Mouse (Mus musculus): ENCODE results near the gene Fbxo40. TPM values are rescaled to one million over a fixed set of nuclear protein-coding genes. Genes with fewer than 3 reads are reported as not detected.
A peak's percentile ranks its signal among the peaks of the same experiment; 100 is the strongest.

Gene Fbxo40
- 0.08 and 0.15 TPM in 2 replicates for polyA plus RNA-seq (2015; fragmentation: Nextera tagmentation; extraction: Ambion mirVana)

GRCm38 (mm10) chr16:36989999-36990625, at the start of gene Fbxo40:
Fbxo40 (minus strand) TSS chr16:36990467.
- H3K9ac ChIP-seq: no peak within 1 kb of the TSS
- H3K36me3 ChIP-seq: no peaks in the 10 kb centered on the region
- peak; percentile 34; the same call in 1 of the 2 replicates for ATAC-seq (ENCODE audit: low FRiP score, low read depth)
- WGBS: 63% methylated on average over 18 of the region's 18 CpGs
- H3K4me1 ChIP-seq: peaks cover 4% of the 10 kb centered on the region; the same call in 1 of the 2 replicates
- no peaks in the 10 kb centered on the region for H3K9me3 ChIP-seq
- no peak within 1 kb of the TSS for H3K27ac ChIP-seq
- H3K4me3 ChIP-seq: no peak within 1 kb of the TSS
- no peaks in the 10 kb centered on the region for H3K27me3 ChIP-seq
- H3K4me2 ChIP-seq (replicated peaks): peak within 1 kb of the TSS; percentile 17

- Histone ChIP-seq H3K27me3 (no peaks in the 10 kb centered on the region), H3K4me1 (no peaks in the 10 kb centered on the region), H3K9ac (no peak overlapping the region), H3K9me3 (no peaks in the 10 kb centered on the region), H3K4me2 (replicated peaks) (no peak overlapping the region), H3K36me3 (peaks cover 29% of the 10 kb centered on the region), H3K27ac (no peak overlapping the region), H3K4me3 (no peak overlapping the region)
- 96% methylated on average over 8 of the region's 8 CpGs for WGBS
- ATAC-seq (ENCODE audit: low FRiP score, low read depth): no peak
Measured at GRCm38 (mm10) chr16:37034751-37035150, 44.5 kb upstream of the Fbxo40 start.

- WGBS: 77% methylated on average over 3 of the region's 3 CpGs
- Histone ChIP-seq H3K27me3 (no peaks in the 10 kb centered on the region), H3K4me1 (no peaks in the 10 kb centered on the region), H3K9ac (no peak overlapping the region), H3K36me3 (peaks cover 25% of the 10 kb centered on the region), H3K27ac (no peak overlapping the region), H3K4me2 (replicated peaks) (no peak overlapping the region), H3K4me3 (no peak overlapping the region), H3K9me3 (no peaks in the 10 kb centered on the region)
- ATAC-seq (ENCODE audit: low FRiP score, low read depth): no peak
Measured at GRCm38 (mm10) chr16:37031996-37032395, 41.7 kb upstream of the Fbxo40 start.

- Histone ChIP-seq H3K9ac (no peak overlapping the region), H3K9me3 (no peaks in the 10 kb centered on the region), H3K27ac (no peak overlapping the region), H3K4me1 (no peaks in the 10 kb centered on the region), H3K27me3 (no peaks in the 10 kb centered on the region), H3K4me3 (no peak overlapping the region), H3K36me3 (peaks cover 5% of the 10 kb centered on the region), H3K4me2 (replicated peaks) (no peak overlapping the region)
- ATAC-seq (ENCODE audit: low FRiP score, low read depth): no peak
- WGBS: 76% methylated on average over 3 of the region's 3 CpGs
Measured at GRCm38 (mm10) chr16:37027581-37027980, 37.3 kb upstream of the Fbxo40 start.

- no peaks in the 10 kb centered on the region for H3K27me3 ChIP-seq
- no peaks in the 10 kb centered on the region for H3K9me3 ChIP-seq
- H3K4me3 ChIP-seq: peak overlapping the region; percentile 88
- no peak for ATAC-seq (ENCODE audit: low FRiP score, low read depth)
- peaks cover 4% of the 10 kb centered on the region; the same call in 1 of the 2 replicates for H3K36me3 ChIP-seq
- H3K4me1 ChIP-seq: peaks cover 12% of the 10 kb centered on the region
- H3K27ac ChIP-seq: no peak overlapping the region
- H3K4me2 ChIP-seq (replicated peaks): peak overlapping the region; percentile 95
- 66% methylated on average over 5 of the region's 5 CpGs for WGBS
- H3K9ac ChIP-seq: peak overlapping the region; percentile 87
Measured at GRCm38 (mm10) chr16:37012336-37012735, 22.1 kb upstream of the Fbxo40 start.

- Histone ChIP-seq H3K4me1 (peaks cover 12% of the 10 kb centered on the region), H3K4me3 (peak overlapping the region; percentile 88), H3K27ac (no peak overlapping the region), H3K27me3 (no peaks in the 10 kb centered on the region), H3K9ac (peak overlapping the region; percentile 87), H3K4me2 (replicated peaks) (peak overlapping the region; percentile 95), H3K9me3 (no peaks in the 10 kb centered on the region), H3K36me3 (peaks cover 4% of the 10 kb centered on the region; the same call in 1 of the 2 replicates)
- ATAC-seq (ENCODE audit: low FRiP score, low read depth): peak; percentile 66
- WGBS: under 1% methylated on average over 26 of the region's 26 CpGs
Measured at GRCm38 (mm10) chr16:37011922-37012289, 21.6 kb upstream of the Fbxo40 start.

GRCm38 (mm10) chr16:37011061-37011921, 21.0 kb upstream of the Fbxo40 start, which contains the start of gene Polq:
Polq (plus strand) TSS chr16:37011786.
- no peaks in the 10 kb centered on the region for H3K9me3 ChIP-seq
- peaks cover 4% of the 10 kb centered on the region; the same call in 1 of the 2 replicates for H3K36me3 ChIP-seq
- H3K4me1 ChIP-seq: peaks cover 12% of the 10 kb centered on the region
- WGBS: 5% methylated on average over 30 of the region's 30 CpGs
- peak within 1 kb of the TSS; percentile 95 for H3K4me2 ChIP-seq (replicated peaks)
- no peaks in the 10 kb centered on the region for H3K27me3 ChIP-seq
- H3K4me3 ChIP-seq: peak within 1 kb of the TSS; percentile 88
- H3K9ac ChIP-seq: peak within 1 kb of the TSS; percentile 87
- ATAC-seq (ENCODE audit: low FRiP score, low read depth): peak; percentile 98
- H3K27ac ChIP-seq: no peak within 1 kb of the TSS; the same call in 1 of the 2 replicates

GRCm38 (mm10) chr16:37010370-37010769, 20.1 kb upstream of the Fbxo40 start:
- 64% methylated on average over 4 of the region's 4 CpGs for WGBS
- peak overlapping the region; percentile 95 for H3K4me2 ChIP-seq (replicated peaks)
- no peaks in the 10 kb centered on the region for H3K27me3 ChIP-seq

GRCm38 (mm10) chr16:37009262-37009661, 19.0 kb upstream of the Fbxo40 start:
- no peak overlapping the region for H3K4me2 ChIP-seq (replicated peaks)
- 67% methylated on average over 6 of the region's 6 CpGs for WGBS
- H3K4me3 ChIP-seq: no peak overlapping the region
- H3K4me1 ChIP-seq: peaks cover 12% of the 10 kb centered on the region
- no peaks in the 10 kb centered on the region for H3K27me3 ChIP-seq
- no peak overlapping the region for H3K27ac ChIP-seq
- no peak overlapping the region for H3K9ac ChIP-seq
- ATAC-seq (ENCODE audit: low FRiP score, low read depth): no peak
- H3K9me3 ChIP-seq: no peaks in the 10 kb centered on the region
- no peaks in the 10 kb centered on the region for H3K36me3 ChIP-seq

More at GRCm38 (mm10) chr16:37010370-37010769, 20.1 kb upstream of the Fbxo40 start:
- Histone ChIP-seq H3K9ac (no peak overlapping the region), H3K4me3 (no peak overlapping the region), H3K9me3 (no peaks in the 10 kb centered on the region), H3K36me3 (no peaks in the 10 kb centered on the region), H3K4me1 (peaks cover 12% of the 10 kb centered on the region), H3K27ac (no peak overlapping the region; the same call in 1 of the 2 replicates)
- no peak for ATAC-seq (ENCODE audit: low FRiP score, low read depth)

GRCm38 (mm10) chr16:36999366-36999972, 9.2 kb upstream of the Fbxo40 start:
- ATAC-seq (ENCODE audit: low FRiP score, low read depth): no peak
- Histone ChIP-seq H3K36me3 (no peaks in the 10 kb centered on the region), H3K9ac (no peak overlapping the region), H3K27ac (no peak overlapping the region), H3K4me2 (replicated peaks) (no peak overlapping the region), H3K9me3 (no peaks in the 10 kb centered on the region), H3K27me3 (no peaks in the 10 kb centered on the region), H3K4me3 (no peak overlapping the region), H3K4me1 (no peaks in the 10 kb centered on the region)
- WGBS: 80% methylated on average over 9 of the region's 9 CpGs

GRCm38 (mm10) chr16:36997650-36998049, 7.4 kb upstream of the Fbxo40 start:
- H3K9me3 ChIP-seq: no peaks in the 10 kb centered on the region
- H3K27ac ChIP-seq: no peak overlapping the region
- no peak overlapping the region for H3K4me3 ChIP-seq
- H3K36me3 ChIP-seq: no peaks in the 10 kb centered on the region
- H3K27me3 ChIP-seq: no peaks in the 10 kb centered on the region
- no peak overlapping the region for H3K9ac ChIP-seq
- WGBS: 83% methylated on average over 6 of the region's 6 CpGs
- no peak overlapping the region for H3K4me2 ChIP-seq (replicated peaks)
- ATAC-seq (ENCODE audit: low FRiP score, low read depth): no peak
- H3K4me1 ChIP-seq: no peaks in the 10 kb centered on the region

- H3K4me2 ChIP-seq (replicated peaks): peak overlapping the region; percentile 17
- H3K27me3 ChIP-seq: no peaks in the 10 kb centered on the region
- H3K36me3 ChIP-seq: no peaks in the 10 kb centered on the region
- no peak overlapping the region for H3K4me3 ChIP-seq
- no peak overlapping the region for H3K27ac ChIP-seq
- ATAC-seq (ENCODE audit: low FRiP score, low read depth): no peak
- H3K9ac ChIP-seq: no peak overlapping the region
- 50% methylated on average over 8 of the region's 8 CpGs for WGBS
- H3K4me1 ChIP-seq: peaks cover 4% of the 10 kb centered on the region; the same call in 1 of the 2 replicates
- no peaks in the 10 kb centered on the region for H3K9me3 ChIP-seq
Measured at GRCm38 (mm10) chr16:36989493-36989892, 774 bp downstream of the Fbxo40 start.
